Mouse (Mus musculus): ENCODE measurements around the gene Elp5. TPM values are rescaled to one million over a fixed set of nuclear protein-coding genes. Genes with fewer than 3 reads are reported as not detected.

The Elp5 gene
- total RNA-seq (2021) (10 to 100 TPM; 39.0 to 42.2 TPM), polyA plus RNA-seq (2012; rRNA removed) (61.6 and 78.5 TPM in 2 replicates)
- long read RNA-seq, partial matches to known transcripts, result 20 of 25 reads
- long read RNA-seq, other reads (novel, unspliced or antisense), result 2 of 25 reads

DNA sequence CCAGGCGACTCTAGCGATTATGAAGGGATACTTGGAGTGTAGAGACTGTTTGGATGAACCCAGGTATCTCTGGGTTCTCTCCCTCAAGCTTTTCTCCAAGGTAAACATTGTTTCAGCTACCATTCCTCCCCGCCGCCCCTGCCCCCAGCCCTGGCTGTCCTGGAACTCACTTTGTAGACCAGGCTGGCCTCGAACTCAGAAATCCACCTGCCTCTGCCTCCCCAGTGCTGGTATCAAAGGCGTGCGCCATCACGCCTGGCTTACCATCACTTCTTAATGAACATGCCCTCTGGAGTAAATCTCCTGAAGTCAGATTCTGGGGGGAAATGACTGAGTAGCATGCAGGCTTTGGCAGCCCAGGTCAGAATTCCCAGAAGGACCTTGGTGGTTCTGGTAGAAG is at the start of gene Elp5:
TSS of gene Elp5 (minus strand) at position 293 of the 400 bp plus-strand sequence.
- intact Hi-C loops (cut with DNase I), result no loop called here
- H3K27ac ChIP-seq, result peak within 1 kb of the TSS; percentile 90
- TF ChIP-seq POLR2A (IDR thresholded peaks at IDR 0.05; ENCODE audit: insufficient read depth, low read depth, low read length) (no peak), CTCF (IDR thresholded peaks at IDR 0.05) (no peak), EP300 (IDR thresholded peaks at IDR 0.05; ENCODE audit: insufficient read depth, low read depth, low read length) (no peak)
- WGBS, result 30% methylated on average over 8 of the region's 8 CpGs
- H3K4me1 ChIP-seq (ENCODE audit: control insufficient read depth, insufficient read depth, low read length), result peaks cover 5% of the 10 kb centered on the region
- DNase-seq, result no peak
- no peaks in the 10 kb centered on the region for H3K27me3 ChIP-seq (ENCODE audit: control insufficient read depth, insufficient read depth, low read length)
- peak within 1 kb of the TSS; percentile 85 for H3K4me3 ChIP-seq
- peaks cover 3% of the 10 kb centered on the region for H3K36me3 ChIP-seq (ENCODE audit: control insufficient read depth, insufficient read depth, low read length)
- 0 out of 2 replicates have a peak, but pooled peaks cover 1% of the 10 kb centered on the region for H3K79me2 ChIP-seq (replicated peaks; ENCODE audit: control insufficient read depth, insufficient read depth, low read length)
- H3K9ac ChIP-seq (ENCODE audit: low read depth, low read length), result peak within 1 kb of the TSS; percentile 91

DNA sequence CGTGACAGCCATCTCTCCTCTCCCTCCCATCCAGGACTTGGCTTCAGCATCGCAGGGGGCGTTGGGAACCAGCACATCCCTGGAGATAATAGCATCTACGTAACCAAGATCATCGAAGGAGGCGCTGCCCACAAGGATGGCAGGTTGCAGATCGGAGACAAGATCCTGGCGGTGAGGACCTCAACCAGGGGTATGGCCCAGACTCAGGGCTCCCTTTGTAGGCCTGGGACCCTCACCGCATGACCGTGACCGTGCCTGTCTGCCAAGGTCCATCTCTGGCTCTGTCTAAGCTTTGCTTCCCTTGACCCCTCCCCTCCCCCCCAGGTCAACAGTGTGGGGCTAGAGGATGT is 49.0 kb upstream of the Elp5 start:
- Histone ChIP-seq H3K79me2 (replicated peaks; ENCODE audit: control insufficient read depth, insufficient read depth, low read length) (no peaks in the 10 kb centered on the region), H3K4me3 (no peak overlapping the region), H3K27me3 (ENCODE audit: control insufficient read depth, insufficient read depth, low read length) (0 out of 2 replicates have a peak, but pooled peaks cover 2% of the 10 kb centered on the region), H3K4me1 (ENCODE audit: control insufficient read depth, insufficient read depth, low read length) (peaks cover 2% of the 10 kb centered on the region), H3K27ac (no peak overlapping the region), H3K9ac (ENCODE audit: low read depth, low read length) (no peak overlapping the region), H3K36me3 (ENCODE audit: control insufficient read depth, insufficient read depth, low read length) (no peaks in the 10 kb centered on the region)
- 97% methylated on average over 11 of the region's 11 CpGs for WGBS
- TF ChIP-seq CTCF (IDR thresholded peaks at IDR 0.05), result no peak
- no peak for TF ChIP-seq EP300 (IDR thresholded peaks at IDR 0.05; ENCODE audit: insufficient read depth, low read depth, low read length)
- no peak for TF ChIP-seq POLR2A (IDR thresholded peaks at IDR 0.05; ENCODE audit: insufficient read depth, low read depth, low read length)
- intact Hi-C loops (cut with DNase I), result no loop called here
- no peak for DNase-seq

DNA sequence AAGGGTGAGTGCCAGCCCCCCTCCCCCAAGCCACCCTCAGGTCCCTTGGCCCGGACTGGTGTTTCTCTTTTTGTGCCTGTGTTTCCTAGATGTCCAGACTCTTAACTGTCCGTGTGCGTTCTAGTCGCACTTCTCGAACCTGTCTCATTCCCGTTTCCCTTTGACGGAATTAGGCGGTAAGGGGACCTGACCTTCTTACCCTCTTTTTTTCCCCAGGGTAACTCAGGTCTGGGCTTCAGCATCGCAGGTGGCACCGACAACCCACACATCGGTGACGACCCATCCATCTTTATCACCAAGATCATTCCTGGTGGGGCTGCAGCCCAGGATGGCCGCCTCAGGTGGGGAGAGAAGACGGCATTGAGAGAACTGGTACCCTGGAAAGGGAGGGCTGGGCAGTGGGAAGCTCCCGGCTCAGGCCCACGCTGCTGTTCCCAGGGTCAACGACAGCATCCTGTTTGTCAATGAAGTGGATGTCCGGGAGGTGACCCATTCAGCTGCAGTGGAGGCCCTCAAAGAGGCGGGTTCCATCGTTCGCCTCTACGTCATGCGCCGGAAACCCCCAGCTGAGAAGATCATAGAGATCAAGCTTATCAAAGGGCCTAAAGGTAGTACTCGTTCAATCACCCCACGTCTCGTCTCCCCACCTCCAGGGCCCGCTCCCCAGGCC is 48.5 kb upstream of the Elp5 start:
- DNase-seq, result no peak
- intact Hi-C loops (cut with DNase I), result no loop called here
- Histone ChIP-seq H3K9ac (ENCODE audit: low read depth, low read length) (no peak overlapping the region), H3K27ac (no peak overlapping the region), H3K36me3 (ENCODE audit: control insufficient read depth, insufficient read depth, low read length) (no peaks in the 10 kb centered on the region), H3K4me1 (ENCODE audit: control insufficient read depth, insufficient read depth, low read length) (peaks cover 2% of the 10 kb centered on the region), H3K27me3 (ENCODE audit: control insufficient read depth, insufficient read depth, low read length) (0 out of 2 replicates have a peak, but pooled peaks cover 2% of the 10 kb centered on the region), H3K79me2 (replicated peaks; ENCODE audit: control insufficient read depth, insufficient read depth, low read length) (no peaks in the 10 kb centered on the region), H3K4me3 (no peak overlapping the region)
- 92% methylated on average over 28 of the region's 28 CpGs for WGBS
- TF ChIP-seq EP300 (IDR thresholded peaks at IDR 0.05; ENCODE audit: insufficient read depth, low read depth, low read length) (no peak), CTCF (IDR thresholded peaks at IDR 0.05) (no peak), POLR2A (IDR thresholded peaks at IDR 0.05; ENCODE audit: insufficient read depth, low read depth, low read length) (no peak)

DNA sequence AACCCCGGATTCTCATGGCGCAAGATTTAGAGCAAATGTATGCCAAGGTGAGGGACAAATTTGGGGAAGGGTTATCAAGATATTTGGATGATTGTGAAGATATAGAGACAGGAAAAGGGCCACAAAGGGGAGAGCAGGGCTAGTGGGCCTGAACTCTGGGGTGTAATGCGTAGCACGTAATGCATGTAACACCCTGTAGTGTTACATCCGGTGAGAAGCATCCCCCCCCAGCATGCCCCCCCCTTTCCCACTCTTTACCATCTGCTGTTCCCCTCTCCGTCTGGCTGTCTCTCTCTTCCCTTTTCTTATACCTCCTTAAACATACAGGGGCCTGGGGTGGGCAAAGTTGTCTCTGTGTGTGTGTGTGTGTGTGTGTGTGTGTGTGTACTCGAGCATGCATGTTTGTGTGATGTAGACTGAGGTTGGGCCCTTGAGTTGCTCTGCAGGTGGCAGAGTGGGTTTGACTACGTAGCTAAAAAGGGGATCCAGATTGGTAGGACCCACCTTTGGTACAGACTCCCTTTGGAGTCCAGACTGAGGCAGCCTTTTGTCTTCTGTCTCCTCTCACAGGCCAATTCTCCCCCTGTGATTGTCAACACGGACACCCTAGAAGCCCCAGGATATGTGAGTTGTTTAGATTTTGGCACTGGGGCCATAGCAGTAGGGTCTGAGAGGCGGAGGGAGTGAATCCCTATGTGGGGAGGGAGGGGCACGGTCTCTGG is 47.7 kb upstream of the Elp5 start:
- TF ChIP-seq EP300 (IDR thresholded peaks at IDR 0.05; ENCODE audit: insufficient read depth, low read depth, low read length) (no peak), POLR2A (IDR thresholded peaks at IDR 0.05; ENCODE audit: insufficient read depth, low read depth, low read length) (no peak), CTCF (IDR thresholded peaks at IDR 0.05) (no peak)
- H3K9ac ChIP-seq (ENCODE audit: low read depth, low read length), result no peak overlapping the region
- H3K4me1 ChIP-seq (ENCODE audit: control insufficient read depth, insufficient read depth, low read length), result peaks cover 2% of the 10 kb centered on the region
- H3K36me3 ChIP-seq (ENCODE audit: control insufficient read depth, insufficient read depth, low read length), result no peaks in the 10 kb centered on the region
- intact Hi-C loops (cut with DNase I), result no loop called here
- H3K27ac ChIP-seq, result no peak overlapping the region; the same call in 1 of the 2 replicates
- WGBS, result 51% methylated on average over 11 of the region's 11 CpGs
- no peak for DNase-seq
- no peak overlapping the region for H3K4me3 ChIP-seq
- 0 out of 2 replicates have a peak, but pooled peaks cover 2% of the 10 kb centered on the region for H3K27me3 ChIP-seq (ENCODE audit: control insufficient read depth, insufficient read depth, low read length)
- H3K79me2 ChIP-seq (replicated peaks; ENCODE audit: control insufficient read depth, insufficient read depth, low read length), result no peaks in the 10 kb centered on the region

DNA sequence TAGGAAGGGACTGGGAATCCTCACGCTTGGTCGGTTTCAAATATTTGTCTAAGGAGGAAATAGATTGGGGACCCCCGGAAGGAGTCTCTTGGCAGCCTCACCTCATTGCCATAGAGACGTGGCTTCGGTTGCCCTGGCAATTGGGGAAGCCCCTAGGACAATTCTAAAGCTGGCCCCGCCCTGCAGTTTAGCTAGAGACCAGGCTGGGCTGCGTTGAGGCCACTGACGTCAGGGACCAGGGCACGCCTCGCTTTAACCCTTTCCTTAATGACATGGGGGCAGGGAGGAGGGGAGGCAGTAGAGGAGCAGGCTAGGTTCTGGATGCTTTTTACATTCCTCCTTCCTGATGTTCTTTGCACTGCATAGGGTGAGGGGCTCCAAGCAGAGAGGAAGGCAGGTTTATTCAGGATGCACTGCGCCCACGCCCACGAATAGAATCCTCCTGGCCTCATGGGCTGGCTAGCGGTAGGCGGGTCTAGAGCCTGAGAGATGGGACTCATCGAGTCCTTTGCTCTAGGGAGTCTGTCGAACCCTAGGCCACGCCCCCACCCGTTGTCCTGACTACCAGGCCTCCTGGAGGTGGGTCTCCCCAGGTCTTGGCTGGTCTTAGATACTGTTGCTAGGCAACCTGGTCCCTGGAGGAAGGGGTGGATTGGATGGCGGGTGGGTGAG is 46.9 kb upstream of the Elp5 start:
- Histone ChIP-seq H3K36me3 (ENCODE audit: control insufficient read depth, insufficient read depth, low read length) (no peaks in the 10 kb centered on the region), H3K4me1 (ENCODE audit: control insufficient read depth, insufficient read depth, low read length) (peaks cover 2% of the 10 kb centered on the region), H3K27ac (peak overlapping the region; percentile 59), H3K27me3 (ENCODE audit: control insufficient read depth, insufficient read depth, low read length) (0 out of 2 replicates have a peak, but pooled peaks cover 2% of the 10 kb centered on the region), H3K4me3 (peak overlapping the region; percentile 13; the same call in 1 of the 2 replicates), H3K79me2 (replicated peaks; ENCODE audit: control insufficient read depth, insufficient read depth, low read length) (no peaks in the 10 kb centered on the region), H3K9ac (ENCODE audit: low read depth, low read length) (no peak overlapping the region)
- intact Hi-C loops (cut with DNase I), result no loop called here
- 5% methylated on average over 20 of the region's 20 CpGs for WGBS
- TF ChIP-seq POLR2A (IDR thresholded peaks at IDR 0.05; ENCODE audit: insufficient read depth, low read depth, low read length), result no peak
- TF ChIP-seq CTCF (IDR thresholded peaks at IDR 0.05), result no peak
- no peak for TF ChIP-seq EP300 (IDR thresholded peaks at IDR 0.05; ENCODE audit: insufficient read depth, low read depth, low read length)
- DNase-seq, result peak; percentile 79 to 86
